Mouse (Mus musculus): ENCODE measurements around the gene Olfr1085.

DNA sequence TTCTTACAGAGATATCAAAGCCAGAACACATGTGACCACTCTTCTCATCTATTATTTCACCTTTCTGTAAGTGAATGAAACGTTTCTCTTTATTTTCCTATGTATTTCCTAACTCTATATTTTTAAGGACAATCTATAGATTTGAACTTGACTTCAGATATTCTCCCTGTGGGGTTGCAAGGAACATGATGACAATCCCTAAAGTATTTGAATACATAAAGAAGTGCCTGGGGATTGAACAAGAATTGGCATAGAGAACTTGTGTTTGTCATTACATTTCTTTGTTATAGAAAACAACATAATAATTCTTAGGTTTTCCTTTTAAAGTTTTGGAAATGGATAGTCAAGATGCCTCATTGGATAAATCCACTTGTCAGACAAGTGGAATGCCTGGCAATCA is at the start of gene Olfr1085:
- no peak for TF ChIP-seq POLR2A (IDR thresholded peaks at IDR 0.05; ENCODE audit: control insufficient read depth in 1 of 2, insufficient read depth in 1 of 2, low read depth in 1 of 2, low read length in 2 of 2, poor library complexity in 1 of 2)
- no peak for TF ChIP-seq KAT2A (conservative IDR thresholded peaks at IDR 0.05; ENCODE audit: low read depth, low read length)
- TF ChIP-seq CTCF (IDR thresholded peaks at IDR 0.05 in 2 of 3, conservative IDR thresholded peaks at IDR 0.05 in 1 of 3; ENCODE audit: control insufficient read depth in 1 of 3, insufficient read depth in 1 of 3, low read depth in 2 of 3, low read length in 3 of 3, poor library complexity in 1 of 3, severe bottlenecking in 1 of 3), result no peak
- TF ChIP-seq ETS1 (IDR thresholded peaks at IDR 0.05; ENCODE audit: low read depth, low read length), result no peak
- TF ChIP-seq USF2 (IDR thresholded peaks at IDR 0.05; ENCODE audit: borderline replicate concordance in 1 of 2, insufficient read depth in 1 of 2, low read depth in 1 of 2, low read length in 2 of 2), result no peak
- no peak for TF ChIP-seq GATA1 (IDR thresholded peaks at IDR 0.05; ENCODE audit: low read depth, low read length)
- no peak for TF ChIP-seq SIN3A (IDR thresholded peaks at IDR 0.05; ENCODE audit: low read length)

Data from MEL (cell line).